Mouse (Mus musculus): ENCODE results near the gene Bloc1s5.

GRCm38 (mm10) chr13:38573281-38573680 is 61.6 kb downstream of the Bloc1s5 start:
- no peak for TF ChIP-seq EP300 (optimal IDR thresholded peaks at IDR 0.05)
- no peak for TF ChIP-seq CTCF (IDR thresholded peaks at IDR 0.05; ENCODE audit: low read depth)

Measured in stomach, postnatal 0 days (tissue).